Mouse (Mus musculus) liver, adult 2 months (tissue): Measurements from ENCODE around the gene Fam19a5. TPM values are rescaled to one million over a fixed set of nuclear protein-coding genes. Genes with fewer than 3 reads are reported as not detected.

Experiments
- DNase-seq: peaks from one replicate; pipeline ENCODE4 v3.0.0-alpha.2; 2011; ENCODE audit warnings: low read depth, low spot score; ENCODE audit errors: extremely low read depth
- H3K27ac ChIP-seq: fragments of 200-500 bp; replicated peaks from 2 replicates; pipeline ENCODE4 v1.5.1; 2012; ENCODE audit warnings: low read depth, mild to moderate bottlenecking, control low read depth, inconsistent platforms, low read length; ENCODE audit not compliant: insufficient read depth
- H3K27me3 ChIP-seq: fragments of 200-500 bp; 2 replicates; pipeline ENCODE4 v1.6.1; 2012; ENCODE audit warnings: mild to moderate bottlenecking, moderate library complexity, low read length, inconsistent platforms; ENCODE audit not compliant: control insufficient read depth, insufficient read depth
- H3K36me3 ChIP-seq: fragments of 200-500 bp; 2 replicates; pipeline ENCODE4 v1.6.1; 2012; ENCODE audit warnings: low read length, inconsistent platforms; ENCODE audit not compliant: control insufficient read depth, insufficient read depth
- H3K4me1 ChIP-seq: fragments of 200-500 bp; 2 replicates; pipeline ENCODE4 v1.6.1; 2011; ENCODE audit warnings: low read length; ENCODE audit not compliant: control insufficient read depth, insufficient read depth
- H3K4me3 ChIP-seq: fragments of 200-500 bp; 2 replicates; pipeline ENCODE4 v1.5.1; 2011; ENCODE audit warnings: low read depth, mild to moderate bottlenecking, control low read depth, low read length, moderate library complexity; ENCODE audit not compliant: insufficient read depth
- H3K79me2 ChIP-seq: fragments of 200-500 bp; 2 replicates; pipeline ENCODE4 v1.6.1; 2012; ENCODE audit warnings: inconsistent platforms, mild to moderate bottlenecking, low read length, moderate library complexity; ENCODE audit not compliant: control insufficient read depth, insufficient read depth
- H3K9ac ChIP-seq: fragments of 200-500 bp; 2 replicates; pipeline ENCODE4 v1.6.1; 2012; ENCODE audit warnings: low read depth, mild to moderate bottlenecking, control low read depth, inconsistent platforms, low read length
- CTCF ChIP-seq: fragments of 200-500 bp; IDR thresholded peaks from 2 replicates; pipeline ENCODE4 v1.5.1; 2011; ENCODE audit warnings: low read depth, low read length, control low read depth
- POLR2A ChIP-seq: fragments of 200-500 bp; IDR thresholded peaks from 2 replicates; pipeline ENCODE4 v1.6.1; 2011; ENCODE audit warnings: low read length, control low read depth; ENCODE audit not compliant: insufficient read depth; ENCODE audit errors: extremely low read depth
- WGBS: fragments of 180-500 bp; shearing (Covaris S2); methylation state at CpG from one replicate; pipeline ENCODE4 v1.1.7; 2018; 5-methylcytosine and 5-hydroxymethylcytosine counted together
- polyA plus RNA-seq: library from polyadenylated mRNA; depleted of rRNA; stranded (reverse); fragments of >200 nt; gene quantifications from 2 replicates; pipeline ENCODE4 v1.2.3, GENCODE M21; 2012
- total RNA-seq: library from RNA; depleted of rRNA; stranded (reverse); fragments of >200 nt; gene quantifications from 2 replicates; pipeline ENCODE4 v1.2.3, GENCODE M21; 2014

Gene Fam19a5
- total and polyA plus RNA-seq, 2 experiments = 0.28 to 0.65 TPM

- H3K79me2 ChIP-seq = no peaks in the 10 kb centered on the region
- H3K4me1 ChIP-seq = no peaks in the 10 kb centered on the region
- TF ChIP-seq CTCF = no peak
- TF ChIP-seq POLR2A = no peak
- no peak overlapping the region for H3K4me3 ChIP-seq
- H3K27ac ChIP-seq = no peak overlapping the region
- WGBS = 62% methylated on average over 5 of the region's 5 CpGs
- no peak overlapping the region for H3K9ac ChIP-seq
- no peaks in the 10 kb centered on the region for H3K36me3 ChIP-seq
- no peaks in the 10 kb centered on the region for H3K27me3 ChIP-seq
- DNase-seq = no peak
Measured at GRCm38 (mm10) chr15:87646313-87647061, 102.4 kb downstream of the Fam19a5 start.

DNA sequence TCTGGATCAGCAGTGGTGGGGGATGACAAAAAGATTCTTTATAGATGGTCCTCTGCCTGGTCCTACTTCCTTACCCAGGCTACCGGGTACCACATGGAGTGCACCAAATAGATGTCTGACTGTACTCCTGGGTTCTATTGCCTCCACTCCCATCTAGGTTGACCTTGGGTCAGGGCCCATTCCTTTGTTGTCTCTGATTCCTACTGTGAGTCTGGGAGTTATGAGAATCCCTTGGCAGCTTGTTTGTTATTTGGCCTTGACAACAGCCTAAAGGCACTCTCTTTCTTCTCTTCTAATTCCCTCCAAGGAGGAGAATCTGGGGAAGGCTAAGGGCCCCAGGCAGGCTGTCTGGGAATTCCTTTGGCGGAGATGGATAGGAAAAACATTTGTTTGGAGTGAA lies 105.6 kb downstream of the Fam19a5 start:
- 89% methylated on average over 2 of the region's 2 CpGs for whole genome bisulfite sequencing
- no peaks in the 10 kb centered on the region for H3K4me1 ChIP-seq
- H3K4me3 ChIP-seq = no peak overlapping the region
- DNase-seq = no peak
- H3K36me3 ChIP-seq = no peaks in the 10 kb centered on the region
- no peak overlapping the region for H3K9ac ChIP-seq
- no peaks in the 10 kb centered on the region for H3K27me3 ChIP-seq
- no peak overlapping the region for H3K27ac ChIP-seq
- H3K79me2 ChIP-seq = no peaks in the 10 kb centered on the region
- TF ChIP-seq POLR2A (no peak), CTCF (no peak)

DNA sequence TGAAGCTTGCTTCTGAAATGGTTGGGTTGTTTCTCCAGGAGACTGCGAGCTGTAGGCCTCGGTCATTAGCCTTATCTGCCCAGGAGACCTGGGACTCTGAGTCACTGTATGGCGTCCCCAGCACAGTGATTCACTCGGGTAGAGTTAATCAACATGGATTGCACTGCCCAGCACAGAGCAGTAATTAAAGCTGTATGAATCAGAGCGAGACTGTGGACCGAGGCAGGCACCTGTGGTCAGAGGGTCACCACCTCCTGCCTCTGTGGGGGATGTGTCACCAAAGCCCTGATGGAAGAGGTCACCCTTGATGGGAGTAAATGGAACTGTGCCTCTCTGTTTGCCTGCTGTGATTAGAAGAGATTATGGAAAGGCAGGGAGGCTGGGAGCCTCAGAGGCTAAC lies 110.5 kb downstream of the Fam19a5 start:
- Histone ChIP-seq H3K9ac (no peak overlapping the region), H3K36me3 (no peaks in the 10 kb centered on the region), H3K27ac (no peak overlapping the region), H3K4me1 (no peaks in the 10 kb centered on the region), H3K79me2 (no peaks in the 10 kb centered on the region), H3K27me3 (no peaks in the 10 kb centered on the region), H3K4me3 (no peak overlapping the region)
- no peak for DNase-seq
- WGBS = 69% methylated on average over 6 of the region's 6 CpGs
- TF ChIP-seq POLR2A (no peak), CTCF (no peak)

DNA sequence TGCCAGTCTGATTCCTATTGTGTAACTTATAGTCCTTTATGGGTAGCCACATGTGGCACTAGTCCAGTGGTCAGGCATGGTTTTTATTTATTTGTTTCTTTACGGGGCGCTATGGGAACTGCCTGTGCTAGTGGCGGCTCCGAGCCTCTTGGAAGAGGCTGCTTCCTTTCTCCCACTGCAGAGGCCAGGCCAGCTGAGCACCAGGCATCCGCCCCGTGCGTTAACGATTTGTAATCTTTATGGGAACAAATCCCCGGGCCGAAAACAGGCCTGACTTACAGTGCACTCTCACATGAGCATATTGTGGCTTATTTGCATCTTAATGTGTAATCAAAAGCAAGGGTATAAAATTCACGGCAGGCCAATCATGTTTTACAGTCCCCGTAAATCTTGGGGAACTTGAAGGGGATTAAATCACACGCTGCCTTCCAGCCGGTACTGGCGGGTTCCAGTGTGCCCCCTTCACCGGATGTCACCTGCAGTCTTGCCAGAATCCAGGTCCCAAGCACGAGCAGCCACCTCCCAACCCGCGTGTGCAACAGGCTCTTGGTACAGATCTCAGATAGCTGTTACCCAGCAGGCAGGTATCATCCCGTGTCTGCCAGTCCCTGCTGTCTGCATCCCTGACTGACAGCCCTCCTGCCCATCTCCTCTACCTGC lies 112.5 kb downstream of the Fam19a5 start:
- no peaks in the 10 kb centered on the region for H3K4me1 ChIP-seq
- no peaks in the 10 kb centered on the region for H3K79me2 ChIP-seq
- no peaks in the 10 kb centered on the region for H3K36me3 ChIP-seq
- 83% methylated on average over 20 of the region's 20 CpGs for WGBS
- no peak for DNase-seq
- H3K4me3 ChIP-seq = no peak overlapping the region
- H3K9ac ChIP-seq = no peak overlapping the region
- no peaks in the 10 kb centered on the region for H3K27me3 ChIP-seq
- H3K27ac ChIP-seq = no peak overlapping the region
- TF ChIP-seq CTCF = no peak
- TF ChIP-seq POLR2A = no peak

- H3K36me3 ChIP-seq = no peaks in the 10 kb centered on the region
- no peak overlapping the region for H3K27ac ChIP-seq
- no peak overlapping the region for H3K4me3 ChIP-seq
- H3K27me3 ChIP-seq = no peaks in the 10 kb centered on the region
- 81% methylated on average over 6 of the region's 6 CpGs for WGBS
- TF ChIP-seq CTCF (no peak), POLR2A (no peak)
- no peak for DNase-seq
- H3K4me1 ChIP-seq = no peaks in the 10 kb centered on the region
- no peaks in the 10 kb centered on the region for H3K79me2 ChIP-seq
- no peak overlapping the region for H3K9ac ChIP-seq
Measured at GRCm38 (mm10) chr15:87659729-87660128, 115.6 kb downstream of the Fam19a5 start.

DNA sequence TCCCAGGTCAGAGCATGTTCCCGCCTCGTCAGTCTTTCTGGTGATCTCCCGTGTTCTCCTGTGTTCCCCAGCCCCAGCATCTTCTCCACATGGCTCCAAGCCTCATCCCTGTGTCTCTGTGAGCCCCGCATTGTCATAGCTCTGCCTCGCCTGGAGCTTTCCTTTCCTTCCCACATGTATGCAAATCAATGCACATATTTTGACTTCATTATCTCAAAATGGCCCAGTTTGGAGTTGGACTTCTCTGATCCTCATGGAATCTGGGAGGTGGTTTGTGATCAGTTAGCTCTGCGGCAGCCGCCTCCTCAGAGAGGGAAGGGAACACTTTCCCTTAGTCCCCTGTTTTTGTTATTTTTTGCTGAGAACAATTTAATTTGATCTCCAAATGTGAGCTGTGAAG lies 117.9 kb downstream of the Fam19a5 start:
- no peak for DNase-seq
- Histone ChIP-seq H3K79me2 (no peaks in the 10 kb centered on the region), H3K9ac (no peak overlapping the region), H3K36me3 (no peaks in the 10 kb centered on the region), H3K4me1 (no peaks in the 10 kb centered on the region), H3K27ac (no peak overlapping the region), H3K4me3 (no peak overlapping the region), H3K27me3 (no peaks in the 10 kb centered on the region)
- 84% methylated on average over 7 of the region's 7 CpGs for WGBS
- TF ChIP-seq CTCF (no peak), POLR2A (no peak)
